Mouse (Mus musculus) testis, adult 2 months (tissue): ENCODE data around the gene Recql5. TPM values are rescaled to one million over a fixed set of nuclear protein-coding genes. Genes with fewer than 3 reads are reported as not detected.

ENCODE experiments used
- H3K27ac ChIP-seq: fragments of 200-500 bp; 2 replicates; pipeline ENCODE4 v1.5.1; 2012; ENCODE audit warnings: low read depth, low read length; ENCODE audit not compliant: control insufficient read depth, insufficient read depth
- H3K27me3 ChIP-seq: fragments of 200-500 bp; 2 replicates; pipeline ENCODE4 v1.6.1; 2012; ENCODE audit warnings: mild to moderate bottlenecking, low read length, moderate library complexity; ENCODE audit not compliant: control insufficient read depth, insufficient read depth
- H3K36me3 ChIP-seq: fragments of 200-500 bp; 2 replicates; pipeline ENCODE4 v1.6.1; 2012; ENCODE audit warnings: mild to moderate bottlenecking, low read length; ENCODE audit not compliant: control insufficient read depth, insufficient read depth
- H3K4me1 ChIP-seq: fragments of 200-500 bp; 2 replicates; pipeline ENCODE4 v1.6.1; 2012; ENCODE audit warnings: low read length; ENCODE audit not compliant: control insufficient read depth, insufficient read depth
- H3K4me3 ChIP-seq: fragments of 200-500 bp; 2 replicates; pipeline ENCODE4 v1.5.1; 2012; ENCODE audit warnings: low read depth, mild to moderate bottlenecking, low read length, moderate library complexity, mixed read lengths; ENCODE audit not compliant: control insufficient read depth
- CTCF ChIP-seq: fragments of 200-500 bp; IDR thresholded peaks from 2 replicates; pipeline ENCODE4 v1.5.1; 2012; ENCODE audit warnings: low read depth, mild to moderate bottlenecking, inconsistent platforms, low read length, moderate library complexity; ENCODE audit not compliant: control insufficient read depth, insufficient read depth, insufficient replicate concordance
- POLR2A ChIP-seq: fragments of 200-500 bp; IDR thresholded peaks from 2 replicates; pipeline ENCODE4 v1.6.1; 2012; ENCODE audit warnings: low read depth, mild to moderate bottlenecking, inconsistent platforms, low read length, moderate library complexity; ENCODE audit not compliant: control insufficient read depth
- polyA plus RNA-seq: library from polyadenylated mRNA; depleted of rRNA; stranded (reverse); fragments of >200 nt; gene quantifications from 2 replicates; pipeline ENCODE4 v1.2.3, GENCODE M21; 2012

Gene Recql5
- polyA plus RNA-seq, 1 experiment: 30.3 TPM

DNA sequence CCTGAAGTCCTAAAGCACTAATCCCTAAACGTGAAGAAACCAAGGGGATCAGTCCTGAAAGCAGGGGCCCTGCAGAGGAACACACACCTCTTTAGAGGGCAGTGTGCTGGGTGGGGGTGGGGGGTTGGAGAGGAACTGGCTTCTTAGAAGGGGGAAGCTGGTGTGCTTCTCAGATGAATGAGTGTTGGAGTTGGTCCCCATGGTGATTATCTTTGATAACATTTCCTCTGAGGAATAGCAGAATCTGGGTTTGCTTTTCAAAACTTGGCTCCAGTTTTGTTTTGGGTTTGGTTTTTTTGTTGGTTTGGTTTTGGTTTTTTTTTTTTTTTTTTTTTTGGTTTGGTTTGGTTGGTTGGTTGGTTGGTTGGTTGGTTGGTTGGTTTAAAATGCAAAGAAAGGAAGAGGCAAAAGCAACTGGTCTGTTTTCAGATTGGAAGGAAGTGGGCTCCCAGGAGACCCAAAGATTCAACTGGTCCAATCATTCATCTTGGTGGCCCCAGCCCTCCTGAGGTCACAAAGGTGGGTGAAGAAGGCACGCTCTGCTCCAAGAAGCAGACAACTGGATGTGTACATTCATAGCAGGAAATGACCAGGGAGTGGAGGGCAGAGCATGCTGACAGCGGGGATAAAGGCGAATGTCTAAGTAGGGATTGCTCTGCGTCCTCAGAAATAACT, 35.6 kb upstream of the Recql5 start:
- no peak overlapping the region for H3K4me3 ChIP-seq
- H3K36me3 ChIP-seq: peaks cover 2% of the 10 kb centered on the region; the same call in 1 of the 2 replicates
- H3K27ac ChIP-seq: no peak overlapping the region
- H3K27me3 ChIP-seq: no peaks in the 10 kb centered on the region
- TF ChIP-seq POLR2A (no peak), CTCF (no peak)
- H3K4me1 ChIP-seq: no peaks in the 10 kb centered on the region

DNA sequence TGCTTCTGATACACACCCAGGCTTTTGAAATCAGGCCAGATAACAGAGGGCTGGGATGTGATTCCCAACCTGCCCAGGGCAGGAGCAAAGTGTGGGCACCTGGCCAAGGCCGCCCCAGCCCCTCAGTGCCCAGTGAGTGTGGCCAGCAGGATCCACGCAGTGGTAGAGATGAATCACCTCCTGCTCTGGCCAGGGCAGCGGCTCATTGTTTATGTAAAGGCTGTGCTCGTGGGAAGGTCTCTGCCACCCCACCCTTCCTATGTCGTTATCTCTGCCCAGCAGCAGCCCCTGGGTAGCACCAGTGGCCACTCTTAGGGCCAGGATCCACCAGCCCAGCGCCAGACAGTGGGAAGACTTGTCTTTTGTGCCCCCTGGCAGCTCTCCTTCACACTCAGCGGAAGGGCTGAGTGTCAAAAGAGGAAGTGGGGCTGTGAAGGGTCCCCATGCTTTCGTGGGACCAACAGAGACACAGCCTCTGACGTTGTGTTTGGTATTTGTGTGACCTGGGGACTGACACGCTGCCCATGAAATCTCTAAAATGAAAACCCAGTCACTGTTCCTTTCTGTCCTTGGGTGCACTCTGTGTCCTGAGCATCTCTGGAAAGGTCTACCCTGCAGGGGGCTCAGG, 31.8 kb upstream of the Recql5 start:
- TF ChIP-seq CTCF (no peak), POLR2A (no peak)
- H3K36me3 ChIP-seq: peaks cover 2% of the 10 kb centered on the region; the same call in 1 of the 2 replicates
- H3K27ac ChIP-seq: no peak overlapping the region

DNA sequence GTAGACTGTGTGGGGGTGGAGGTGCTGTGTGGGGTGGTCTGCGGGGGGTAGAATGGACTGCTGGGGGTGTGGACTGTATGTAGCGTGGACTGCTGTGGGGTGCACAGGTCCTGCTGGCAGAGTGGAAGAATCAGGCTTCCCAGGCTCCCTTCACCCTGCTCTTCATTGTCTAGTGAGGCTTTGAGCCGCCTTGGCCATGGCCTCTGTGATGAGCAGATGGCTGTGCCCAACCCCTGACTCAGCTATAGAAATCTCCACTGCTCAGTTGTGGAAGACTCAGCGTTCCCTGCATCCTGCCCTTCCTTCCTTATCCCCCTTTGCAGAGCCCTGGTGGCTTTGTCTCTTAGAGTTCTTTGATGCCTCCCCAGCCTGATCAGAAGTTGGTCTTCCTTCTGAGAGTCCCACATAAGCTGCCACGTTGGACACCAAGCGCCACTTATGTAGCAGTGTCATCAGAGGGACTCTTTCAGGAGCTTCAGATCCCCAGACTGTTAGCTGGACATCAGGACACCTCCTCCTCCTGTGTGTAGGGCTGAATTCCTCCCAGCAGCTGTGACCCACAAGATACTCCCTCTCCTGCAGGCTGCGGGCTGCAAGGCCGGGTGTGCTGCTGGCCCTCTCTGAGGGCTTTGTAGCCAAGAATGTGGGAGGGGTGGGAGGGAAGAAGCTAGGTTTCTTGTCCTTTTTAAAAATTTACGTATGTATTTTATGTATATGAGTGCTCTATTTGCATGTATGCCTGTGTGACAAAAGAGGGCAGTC, 29.6 kb upstream of the Recql5 start:
- H3K4me3 ChIP-seq: no peak overlapping the region
- no peak overlapping the region for H3K27ac ChIP-seq
- H3K4me1 ChIP-seq: no peaks in the 10 kb centered on the region
- H3K27me3 ChIP-seq: no peaks in the 10 kb centered on the region
- peaks cover 2% of the 10 kb centered on the region; the same call in 1 of the 2 replicates for H3K36me3 ChIP-seq
- TF ChIP-seq POLR2A: no peak
- no peak for TF ChIP-seq CTCF

More for the DNA sequence above, 31.8 kb upstream of the Recql5 start:
- Histone ChIP-seq H3K4me3 (no peak overlapping the region), H3K4me1 (no peaks in the 10 kb centered on the region), H3K27me3 (no peaks in the 10 kb centered on the region)

DNA sequence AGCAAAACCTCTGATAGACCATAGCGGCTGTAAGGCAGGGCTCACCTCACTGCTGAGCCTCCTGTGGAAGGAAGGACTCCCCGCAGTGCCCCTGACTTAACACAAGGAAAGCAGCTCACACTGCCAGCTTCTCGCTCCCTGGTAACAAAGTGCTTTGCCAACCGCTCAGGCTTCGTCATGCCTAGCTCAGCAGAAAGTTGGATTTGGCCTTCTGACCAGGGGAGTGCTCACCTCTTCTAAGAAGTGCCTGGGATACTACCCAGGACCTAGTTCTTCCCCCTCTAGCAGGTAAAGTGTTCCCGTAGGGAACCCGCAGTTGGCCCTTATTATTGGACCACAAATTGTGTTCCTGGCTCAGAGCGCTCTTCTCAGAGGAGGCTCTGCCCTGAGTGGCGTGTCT, 25.7 kb upstream of the Recql5 start:
- Histone ChIP-seq H3K4me3 (no peak overlapping the region), H3K36me3 (no peaks in the 10 kb centered on the region; the same call in 1 of the 2 replicates), H3K27ac (no peak overlapping the region), H3K4me1 (peaks cover 3% of the 10 kb centered on the region; the same call in 1 of the 2 replicates), H3K27me3 (no peaks in the 10 kb centered on the region)
- TF ChIP-seq CTCF: no peak
- TF ChIP-seq POLR2A: no peak

DNA sequence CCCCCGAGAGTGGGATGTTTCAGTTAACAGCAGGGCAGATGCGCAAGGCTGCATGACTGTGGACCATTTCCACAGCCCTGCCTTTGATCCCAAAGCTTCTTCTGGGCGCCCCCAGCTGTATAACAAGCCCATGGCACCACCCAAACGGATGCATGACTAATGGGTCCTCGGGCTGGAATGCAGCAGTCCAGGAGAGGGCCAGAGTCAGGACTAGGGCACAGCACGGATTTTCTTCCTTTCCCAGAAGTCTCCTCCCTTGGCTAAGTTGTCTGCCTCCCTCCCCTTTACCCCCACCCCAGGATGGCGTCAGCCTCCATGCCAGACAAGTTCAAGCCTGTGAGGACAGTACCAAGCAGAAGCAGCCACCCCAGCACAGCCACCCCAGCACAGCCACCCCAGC, 24.7 kb upstream of the Recql5 start:
- H3K4me1 ChIP-seq: peaks cover 3% of the 10 kb centered on the region; the same call in 1 of the 2 replicates
- H3K4me3 ChIP-seq: no peak overlapping the region
- H3K27me3 ChIP-seq: no peaks in the 10 kb centered on the region
- no peak overlapping the region for H3K27ac ChIP-seq
- no peak for TF ChIP-seq POLR2A
- TF ChIP-seq CTCF: no peak
- H3K36me3 ChIP-seq: no peaks in the 10 kb centered on the region; the same call in 1 of the 2 replicates

DNA sequence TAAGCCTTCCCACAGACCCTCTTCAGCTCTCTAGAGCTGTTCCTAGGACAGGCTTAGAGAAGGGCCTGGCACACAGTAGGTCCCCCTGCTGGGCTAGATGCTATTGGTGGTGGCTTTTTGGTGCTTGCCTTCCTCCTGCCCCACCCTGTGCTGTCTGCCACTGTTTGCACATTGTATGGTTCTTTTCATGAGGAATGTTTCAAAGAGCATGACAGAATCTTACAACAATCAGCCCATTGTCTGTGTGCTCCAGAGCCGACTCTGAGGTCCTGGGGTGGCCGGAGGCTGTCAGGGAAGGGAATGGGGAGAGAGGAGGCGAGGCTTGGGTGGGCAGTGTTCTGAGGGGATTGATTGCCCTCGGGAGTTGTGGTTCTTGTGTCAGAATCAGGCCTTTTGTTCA, 23.2 kb upstream of the Recql5 start:
- TF ChIP-seq POLR2A (no peak), CTCF (no peak)
- no peaks in the 10 kb centered on the region for H3K27me3 ChIP-seq
- no peak overlapping the region; the same call in 1 of the 2 replicates for H3K4me3 ChIP-seq
- no peaks in the 10 kb centered on the region; the same call in 1 of the 2 replicates for H3K36me3 ChIP-seq
- H3K4me1 ChIP-seq: peaks cover 3% of the 10 kb centered on the region; the same call in 1 of the 2 replicates
- H3K27ac ChIP-seq: no peak overlapping the region

DNA sequence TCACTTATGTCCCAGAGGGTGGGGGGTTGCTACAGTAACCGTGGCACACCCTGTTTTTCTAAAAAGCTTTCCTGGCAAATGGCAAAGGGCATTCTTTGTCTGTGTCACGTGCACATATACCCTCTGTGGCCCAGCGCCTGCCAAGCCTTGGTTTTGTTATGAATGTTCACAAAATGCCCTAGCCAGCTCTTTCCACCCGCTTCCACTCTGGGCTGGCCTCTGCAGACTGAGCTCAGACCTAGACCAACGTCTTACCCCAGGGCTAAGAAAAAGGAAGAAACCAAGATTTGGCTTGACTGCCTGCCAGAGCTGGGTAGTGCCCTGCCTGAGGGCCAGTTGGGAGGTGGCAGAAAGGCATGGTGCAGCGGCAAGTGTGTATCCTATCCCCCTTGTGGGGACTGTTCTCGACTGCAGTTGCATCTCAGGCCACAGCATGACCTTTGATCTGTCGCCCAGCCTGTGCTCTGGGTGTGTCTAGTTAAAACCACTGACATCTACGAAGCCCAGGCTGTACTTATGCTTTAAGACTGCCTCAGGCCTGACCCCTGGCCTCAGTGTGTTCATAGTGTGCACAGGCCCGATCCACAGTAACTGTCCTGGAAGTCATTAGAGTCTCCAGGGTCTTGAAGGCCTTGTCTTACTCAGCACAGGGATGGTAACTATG, 22.1 kb upstream of the Recql5 start:
- Histone ChIP-seq H3K4me3 (no peak overlapping the region), H3K27me3 (no peaks in the 10 kb centered on the region), H3K36me3 (no peaks in the 10 kb centered on the region), H3K27ac (no peak overlapping the region), H3K4me1 (peaks cover 3% of the 10 kb centered on the region; the same call in 1 of the 2 replicates)
- TF ChIP-seq CTCF: no peak
- no peak for TF ChIP-seq POLR2A
